Mouse (Mus musculus) heart, adult 8-10 months (tissue): ENCODE measurements around the gene Bhlhe40. TPM values are rescaled to one million over a fixed set of nuclear protein-coding genes. Genes with fewer than 3 reads are reported as not detected.
A peak's percentile ranks its signal among the peaks of the same experiment; 100 is the strongest.

Source experiments
- DNase-seq: peaks from one replicate; pipeline ENCODE4 v3.0.0; 2022; ENCODE audit warnings: low spot score
- total RNA-seq, 4 experiments: library from RNA; stranded (reverse); gene quantifications; 2 replicates each; pipeline ENCODE4 v1.2.4; 2022

Gene Bhlhe40
- total RNA-seq: 10 to 100 TPM; 48.6 to 66.7 (median 51.4) TPM

GRCm38 (mm10) chr6:108660206-108660877, at the start of gene Bhlhe40:
Gene Bhlhe40 (plus strand): TSS chr6:108660629.
- peak; percentile 88 for DNase-seq

- DNase-seq: no peak
Observed at GRCm38 (mm10) chr6:108611663-108612062, 48.8 kb upstream of the Bhlhe40 start.

GRCm38 (mm10) chr6:108618025-108618424, 42.4 kb upstream of the Bhlhe40 start:
- DNase-seq: no peak

- DNase-seq: no peak
Observed at GRCm38 (mm10) chr6:108623028-108623565, 37.3 kb upstream of the Bhlhe40 start.

- DNase-seq: no peak
Observed at GRCm38 (mm10) chr6:108624915-108625314, 35.5 kb upstream of the Bhlhe40 start.

GRCm38 (mm10) chr6:108630701-108631100, 29.7 kb upstream of the Bhlhe40 start:
- no peak for DNase-seq

- no peak for DNase-seq
Observed at GRCm38 (mm10) chr6:108638157-108638833, 22.1 kb upstream of the Bhlhe40 start.

- DNase-seq: no peak
Observed at GRCm38 (mm10) chr6:108642020-108642419, 18.4 kb upstream of the Bhlhe40 start.

GRCm38 (mm10) chr6:108643035-108643434, 17.4 kb upstream of the Bhlhe40 start:
- DNase-seq: no peak

- no peak for DNase-seq
Observed at GRCm38 (mm10) chr6:108644311-108644710, 16.1 kb upstream of the Bhlhe40 start.

- DNase-seq: no peak
Observed at GRCm38 (mm10) chr6:108647094-108647493, 13.3 kb upstream of the Bhlhe40 start.

- no peak for DNase-seq
Observed at GRCm38 (mm10) chr6:108648072-108648471, 12.4 kb upstream of the Bhlhe40 start.

GRCm38 (mm10) chr6:108655861-108656260, 4.6 kb upstream of the Bhlhe40 start:
- DNase-seq: no peak

GRCm38 (mm10) chr6:108658051-108658415, 2.4 kb upstream of the Bhlhe40 start:
- DNase-seq: peak; percentile 35

GRCm38 (mm10) chr6:108658416-108659201, 1.8 kb upstream of the Bhlhe40 start:
- peak; percentile 67 for DNase-seq

GRCm38 (mm10) chr6:108659221-108659725, 1.2 kb upstream of the Bhlhe40 start:
- peak; percentile 89 for DNase-seq

GRCm38 (mm10) chr6:108659726-108660205, 663 bp upstream of the Bhlhe40 start:
- peak; percentile 93 for DNase-seq

- no peak for DNase-seq
Observed at GRCm38 (mm10) chr6:108660878-108661389, 505 bp downstream of the Bhlhe40 start.

- DNase-seq: peak; percentile 95
Observed at GRCm38 (mm10) chr6:108661412-108661811, 983 bp downstream of the Bhlhe40 start.

- DNase-seq: no peak
Observed at GRCm38 (mm10) chr6:108661890-108662289, 1.5 kb downstream of the Bhlhe40 start.
